Mouse (Mus musculus): ENCODE data around the gene Pdp2.
"Not testable (repeated sequence)": the region's sequence is repeated elsewhere in the genome, so short reads cannot be mapped to it uniquely, and the experiment has no call there.

Gene Pdp2

GRCm38 (mm10) chr8:104591133-104591834 is at the start of gene Pdp2:
Gene Pdp2 (plus strand): TSS chr8:104591451.
- DNase-seq = peak; percentile 97

- no peak for DNase-seq
These were observed 49.8 kb upstream of the Pdp2 start for GRCm38 (mm10) chr8:104541515-104541880.

DNA sequence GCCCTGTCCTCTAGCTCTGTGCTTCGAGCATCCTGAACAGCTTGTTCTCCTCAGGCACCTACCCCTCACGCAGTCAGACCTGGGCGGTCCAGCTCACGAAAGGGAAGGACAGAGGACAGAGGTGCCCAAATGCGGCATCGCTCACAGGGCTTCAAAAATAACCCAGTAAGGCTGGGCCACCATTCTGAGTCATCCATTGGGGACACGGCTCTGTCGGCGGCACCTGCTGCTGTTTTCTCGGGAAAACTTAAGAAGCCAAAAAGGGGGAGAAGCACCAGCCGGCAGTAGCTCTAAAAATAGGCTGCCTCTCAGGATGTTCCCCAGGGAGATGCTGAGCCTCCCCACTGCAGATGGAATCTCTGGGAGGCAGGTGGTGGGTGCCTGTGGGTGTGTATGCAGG is 49.1 kb upstream of the Pdp2 start:
- DNase-seq = peak; percentile 55

- DNase-seq = no peak
These were observed 47.7 kb upstream of the Pdp2 start for GRCm38 (mm10) chr8:104543440-104544045.

- DNase-seq = no peak
These were observed 36.1 kb upstream of the Pdp2 start for GRCm38 (mm10) chr8:104555191-104555590.

GRCm38 (mm10) chr8:104557226-104557625 is 34.0 kb upstream of the Pdp2 start:
- DNase-seq = no peak

DNA sequence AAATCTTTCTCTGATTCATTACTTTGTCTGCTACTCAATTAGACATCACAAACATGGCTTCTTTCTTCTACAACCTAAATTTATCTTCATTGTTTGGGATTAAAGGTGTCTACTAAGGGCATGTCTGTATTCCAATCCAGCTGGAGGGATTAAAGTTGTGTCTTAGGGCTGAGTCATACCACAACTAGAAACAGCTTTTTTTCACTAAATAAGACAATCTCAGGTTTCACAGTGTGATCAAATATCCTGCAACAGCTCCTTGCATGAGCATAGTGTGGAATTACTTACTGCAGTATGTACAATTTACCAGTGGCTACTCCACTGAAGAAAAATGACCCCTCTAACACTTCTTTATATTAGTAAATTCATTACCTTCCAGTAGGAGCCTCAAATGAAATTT is 30.5 kb upstream of the Pdp2 start:
- DNase-seq = no peak

DNA sequence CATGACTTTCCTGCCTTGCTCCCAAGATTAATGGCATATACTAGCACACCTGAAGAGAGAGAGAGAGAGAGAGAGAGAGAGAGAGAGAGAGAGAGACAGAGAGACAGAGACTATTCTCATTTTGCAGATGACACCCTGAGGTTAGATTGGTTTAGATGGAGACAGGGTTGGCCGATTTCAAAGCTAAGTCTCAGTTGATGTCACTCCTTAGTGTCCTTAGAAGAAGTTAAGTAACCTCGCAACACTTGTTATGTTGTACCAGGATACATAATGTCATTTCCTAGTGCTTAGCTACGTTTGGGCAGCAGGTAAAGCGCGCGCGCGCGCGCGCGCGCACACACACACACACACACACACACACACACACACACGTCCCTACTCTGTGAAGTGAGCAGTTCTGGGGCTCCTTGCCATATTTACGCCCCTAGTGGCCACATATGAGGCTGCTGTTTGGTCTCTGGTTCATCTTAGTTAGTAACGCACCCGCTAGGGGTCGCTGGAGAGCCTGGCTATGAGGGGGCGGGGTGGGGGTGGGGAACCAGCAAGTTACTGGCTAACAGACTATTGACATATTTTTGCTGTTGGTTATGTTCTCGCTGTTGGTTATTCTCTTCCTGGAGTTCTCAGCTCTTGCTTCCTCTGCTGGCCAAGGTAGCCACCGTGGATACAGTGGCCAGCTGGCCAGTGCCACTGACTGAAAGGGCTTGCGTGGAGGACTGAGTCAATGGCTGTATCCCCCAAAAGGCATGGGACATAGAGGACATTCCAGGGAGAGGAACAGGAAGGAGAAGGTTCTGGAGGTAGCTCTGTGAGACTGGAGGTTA is 26.4 kb upstream of the Pdp2 start:
- peak; percentile 93 for DNase-seq

- DNase-seq = no peak
These were observed 25.8 kb upstream of the Pdp2 start for GRCm38 (mm10) chr8:104565457-104565798.

DNA sequence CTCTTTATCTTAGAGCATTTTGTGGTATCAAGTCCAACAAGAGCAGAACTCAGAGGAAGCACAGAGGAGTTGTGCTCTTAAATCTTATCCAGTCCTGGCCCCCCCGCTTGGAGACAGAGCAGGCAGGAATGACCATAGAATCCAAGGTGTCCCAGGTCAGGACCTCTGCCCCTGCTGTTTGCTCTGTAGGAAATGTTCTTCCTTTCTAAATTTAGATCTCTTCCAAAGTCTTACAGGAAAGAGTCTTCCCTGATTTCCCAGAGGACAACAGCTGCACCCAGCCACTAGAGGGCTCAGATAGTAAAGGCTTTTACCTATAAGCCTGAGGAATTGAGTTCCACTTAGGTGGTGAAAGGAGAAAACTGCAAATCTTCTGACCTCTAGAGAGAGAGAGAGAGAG is 21.7 kb upstream of the Pdp2 start:
- no peak for DNase-seq

DNA sequence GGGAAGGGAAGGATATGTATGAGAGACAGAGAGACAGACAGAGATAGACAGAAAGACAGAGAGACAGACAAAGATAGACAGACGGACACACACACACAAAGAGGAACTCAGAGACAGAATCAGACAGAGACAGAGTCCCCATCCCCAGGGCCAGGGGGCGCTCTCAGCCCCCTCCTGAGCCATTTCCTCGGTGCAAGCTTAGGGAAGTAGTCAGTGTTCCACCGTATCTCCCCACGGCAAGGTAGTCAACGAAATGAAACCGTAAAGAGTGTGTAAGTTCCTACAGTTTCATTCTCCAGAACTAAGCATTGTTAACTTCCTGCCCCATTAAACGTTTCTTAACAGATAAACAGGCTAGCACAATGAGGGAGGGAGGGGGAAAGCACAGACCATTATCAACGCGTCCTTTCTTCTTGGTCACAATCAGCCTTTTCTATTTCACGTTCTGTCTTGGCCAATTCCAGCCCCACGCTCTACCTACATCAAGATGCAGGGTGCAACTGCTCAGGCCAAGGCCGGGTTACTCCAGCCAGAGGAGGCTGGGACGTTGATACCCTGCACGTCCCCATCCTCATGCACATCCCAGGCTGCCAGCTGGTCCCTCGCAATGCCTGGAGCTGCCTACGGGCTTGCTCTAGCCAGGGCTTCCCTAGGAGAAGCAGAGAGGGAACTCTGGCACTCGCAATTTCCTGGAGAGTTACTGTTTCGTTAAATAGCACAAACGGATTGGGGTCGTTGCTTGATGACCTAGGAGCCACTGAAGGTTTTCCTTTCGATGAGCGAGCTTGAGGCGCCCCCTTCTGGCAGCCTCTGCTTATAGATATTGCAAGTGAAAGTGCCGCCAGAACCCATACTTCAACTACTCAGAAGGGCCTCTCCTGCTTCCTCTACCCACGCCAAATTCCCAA is 20.6 kb upstream of the Pdp2 start:
- DNase-seq = peak; percentile 89

- DNase-seq = no peak
These were observed 14.4 kb upstream of the Pdp2 start for GRCm38 (mm10) chr8:104576820-104577219.

- DNase-seq = not testable (repeated sequence)
These were observed 13.6 kb upstream of the Pdp2 start for GRCm38 (mm10) chr8:104577606-104578005.

DNA sequence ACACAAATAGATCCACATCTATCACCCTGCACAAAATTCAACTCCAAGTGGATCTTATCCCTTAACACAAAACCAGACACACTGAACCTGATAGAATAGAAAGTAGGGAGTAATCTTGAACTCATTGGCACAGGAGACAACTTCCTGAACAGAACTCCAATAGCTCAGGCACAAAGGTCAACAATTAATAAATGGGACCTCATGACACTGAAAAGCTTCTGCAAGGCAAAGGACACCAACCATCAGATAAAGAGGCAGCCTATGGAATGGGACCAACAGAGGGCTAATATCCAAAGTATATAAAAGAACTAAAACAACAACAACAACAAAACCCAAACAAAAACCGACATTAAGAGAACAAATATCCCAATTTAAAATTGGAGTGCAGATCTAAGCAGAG is 6.7 kb upstream of the Pdp2 start:
- DNase-seq = no peak

GRCm38 (mm10) chr8:104590284-104590683 is 967 bp upstream of the Pdp2 start:
- DNase-seq = no peak

DNA sequence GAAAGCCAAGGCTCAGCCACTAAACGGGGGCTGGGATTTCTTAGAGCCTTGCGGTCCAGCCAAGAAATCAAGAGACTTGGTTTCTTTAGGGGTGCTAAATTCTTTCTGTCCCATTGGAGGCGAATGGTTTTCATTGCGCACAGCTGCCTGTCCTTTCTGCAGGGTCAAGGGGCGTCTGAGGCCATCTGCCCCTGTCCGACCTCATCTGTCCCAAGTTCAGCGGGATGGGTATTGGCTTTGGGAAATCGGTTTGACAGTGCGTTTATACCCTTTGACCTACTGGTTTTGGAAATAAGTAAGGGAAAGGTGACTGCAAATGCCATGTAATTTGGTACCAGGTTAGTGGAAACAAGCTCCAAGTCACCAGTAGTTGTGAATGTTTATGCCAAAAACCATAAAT is 605 bp downstream of the Pdp2 start:
- DNase-seq = no peak

- DNase-seq = no peak
These were observed 1.3 kb downstream of the Pdp2 start for GRCm38 (mm10) chr8:104592566-104592965.

- DNase-seq = no peak
These were observed 2.5 kb downstream of the Pdp2 start for GRCm38 (mm10) chr8:104593536-104594325.

DNA sequence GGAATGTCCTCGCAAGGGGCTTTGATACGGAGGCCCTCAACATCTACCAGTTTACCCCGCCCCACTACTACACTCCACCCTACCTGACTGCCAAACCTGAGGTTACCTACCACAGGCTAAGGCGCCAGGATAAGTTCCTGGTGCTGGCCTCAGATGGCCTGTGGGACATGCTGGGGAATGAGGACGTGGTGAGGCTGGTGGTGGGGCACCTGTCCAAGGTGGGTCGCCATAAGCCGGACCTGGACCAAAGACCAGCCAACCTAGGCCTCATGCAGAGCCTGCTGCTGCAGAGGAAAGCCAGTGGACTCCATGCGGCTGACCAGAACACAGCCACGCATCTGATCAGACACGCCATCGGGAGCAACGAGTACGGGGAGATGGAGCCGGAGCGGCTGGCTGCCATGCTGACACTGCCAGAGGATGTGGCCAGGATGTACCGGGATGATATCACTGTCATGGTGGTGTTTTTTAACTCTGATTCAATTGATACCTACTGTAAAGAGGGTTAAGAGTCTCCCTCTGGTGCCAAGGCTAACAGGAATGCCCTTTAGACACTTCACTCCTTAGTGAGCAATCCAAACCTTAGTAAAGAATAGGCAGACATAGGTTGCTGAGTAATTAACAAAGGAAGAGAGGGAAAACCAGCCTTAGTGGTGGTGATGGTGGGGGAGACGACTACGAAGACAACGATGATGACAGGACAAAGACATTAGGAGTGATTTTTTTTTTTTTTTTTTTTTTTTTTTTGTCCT is 3.5 kb downstream of the Pdp2 start:
- DNase-seq = no peak

DNA sequence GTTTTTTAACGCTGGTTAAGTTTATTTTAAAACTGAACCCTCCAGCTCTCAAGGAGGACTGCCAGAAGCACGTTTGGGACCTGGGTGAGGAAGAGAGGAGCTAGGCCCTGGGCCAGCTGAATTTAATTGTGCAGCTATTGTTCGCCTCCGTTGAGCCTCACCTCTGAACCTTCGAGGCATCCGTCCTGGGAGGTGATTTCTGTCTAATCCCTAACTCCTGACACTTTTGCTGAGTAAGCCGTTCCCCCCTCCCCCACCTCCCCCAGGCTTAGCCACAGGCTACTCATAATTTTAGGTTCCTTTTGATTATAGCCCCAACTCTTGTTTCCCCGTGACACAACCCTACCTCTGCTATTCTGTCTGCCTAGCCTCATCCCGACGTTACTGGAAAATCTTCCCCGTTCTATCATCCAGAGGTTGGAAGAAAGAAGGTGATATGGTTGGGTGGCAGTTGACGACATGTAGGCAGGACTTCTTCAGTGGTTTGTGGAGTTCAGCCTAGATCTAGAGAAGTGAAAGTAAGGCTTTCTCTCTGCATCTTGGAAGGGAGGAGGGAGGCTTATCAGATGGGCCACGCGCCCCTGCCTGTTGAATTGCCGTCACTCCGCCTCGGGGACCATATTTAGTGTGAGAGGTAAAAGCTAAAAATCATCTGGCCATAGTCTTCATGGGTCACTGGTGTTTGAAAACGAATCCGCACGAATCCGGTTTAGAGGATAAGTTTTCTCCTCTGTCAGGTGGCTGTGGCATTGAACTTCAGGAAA is 4.7 kb downstream of the Pdp2 start:
- no peak for DNase-seq

- no peak for DNase-seq
These were observed 6.4 kb downstream of the Pdp2 start for GRCm38 (mm10) chr8:104597656-104598055.

All from cerebellum, adult 9-10 months (tissue).